8 mouse cellular contexts compared by ENCODE assay signal in genomic region chr19:40511100-40511439, GRCm38 (mm10). TPM values are rescaled to one million over a fixed set of nuclear protein-coding genes. Genes with fewer than 3 reads are reported as not detected.
DNase-seq lines count a peak whose midpoint lies in the region; ATAC-seq and TF ChIP-seq lines count a peak whose summit lies in the region.

No protein-coding gene starts in this region.

- ATAC-seq in heart, embryonic 12.5 days (ENCODE audit: insufficient number of reproducible peaks, low FRiP score): no peak
- no peak for ATAC-seq in forebrain, embryonic 14.5 days
- ATAC-seq in liver, embryonic 15.5 days (ENCODE audit: insufficient read depth): no peak

- H3K9ac ChIP-seq in heart, embryonic 12.5 days: peak overlapping the region; percentile 36; the same call in 1 of the 2 replicates
- 0 out of 2 replicates have a peak overlapping the region, but pooled peaks have one; percentile 37 for H3K9ac ChIP-seq in forebrain, embryonic 14.5 days (ENCODE audit: low read length)
- 0 out of 2 replicates have a peak overlapping the region, but pooled peaks have one; percentile 92 for H3K9ac ChIP-seq in liver, embryonic 15.5 days

- H3K27me3 ChIP-seq in heart, embryonic 12.5 days (replicated peaks): no peaks in the 10 kb centered on the region
- H3K27me3 ChIP-seq in E14TG2a.4 (ENCODE audit: insufficient read depth, low read length): no peaks in the 10 kb centered on the region
- H3K27me3 ChIP-seq in forebrain, embryonic 14.5 days (replicated peaks; ENCODE audit: control insufficient read depth, insufficient read depth, low read length): no peaks in the 10 kb centered on the region
- H3K27me3 ChIP-seq in liver, embryonic 15.5 days: no peaks in the 10 kb centered on the region

- peak overlapping the region; percentile 89 for H3K4me2 ChIP-seq in heart, embryonic 12.5 days
- peak overlapping the region; percentile 71 for H3K4me2 ChIP-seq in forebrain, embryonic 14.5 days (ENCODE audit: low read length)
- peak overlapping the region; percentile 81 for H3K4me2 ChIP-seq in liver, embryonic 15.5 days

- peaks cover 8% of the 10 kb centered on the region; the same call in 1 of the 2 replicates for H3K36me3 ChIP-seq in heart, embryonic 12.5 days
- H3K36me3 ChIP-seq in E14TG2a.4 (ENCODE audit: insufficient read depth, low read length): no peaks in the 10 kb centered on the region
- no peaks in the 10 kb centered on the region for H3K36me3 ChIP-seq in forebrain, embryonic 14.5 days (ENCODE audit: control insufficient read depth, insufficient read depth, low read length)
- no peaks in the 10 kb centered on the region for H3K36me3 ChIP-seq in liver, embryonic 15.5 days (replicated peaks)

- no peak for DNase-seq in heart, postnatal 36 days
- no peak for DNase-seq in forebrain, embryonic 14.5 days (ENCODE audit: low spot score)
- DNase-seq in kidney, adult 8-10 months: no peak
- no peak for DNase-seq in adrenal gland, postnatal 25 days
- no peak for DNase-seq in kidney, postnatal 14 days

- WGBS in heart, embryonic 12.5 days: 71% methylated on average over 8 of the region's 8 CpGs
- 69% methylated on average over 8 of the region's 8 CpGs for WGBS in forebrain, embryonic 14.5 days
- 69% methylated on average over 8 of the region's 8 CpGs for WGBS in liver, embryonic 15.5 days (ENCODE audit: insufficient replicate concordance)

- H3K4me3 ChIP-seq in heart, embryonic 12.5 days: no peak overlapping the region
- peak overlapping the region; percentile 95; the same call in 1 of the 2 replicates for H3K4me3 ChIP-seq in E14TG2a.4 (replicated peaks; ENCODE audit: low read length)
- no peak overlapping the region; the same call in 1 of the 2 replicates for H3K4me3 ChIP-seq in forebrain, embryonic 14.5 days (ENCODE audit: low read depth, low read length)
- H3K4me3 ChIP-seq in liver, embryonic 15.5 days (replicated peaks): peak overlapping the region; percentile 82

- H3K4me1 ChIP-seq in heart, embryonic 12.5 days (replicated peaks): peaks cover 36% of the 10 kb centered on the region
- peaks cover 63% of the 10 kb centered on the region for H3K4me1 ChIP-seq in E14TG2a.4 (replicated peaks; ENCODE audit: low read depth, low read length)
- peaks cover 12% of the 10 kb centered on the region for H3K4me1 ChIP-seq in forebrain, embryonic 14.5 days (ENCODE audit: control insufficient read depth, insufficient read depth, low read length)
- H3K4me1 ChIP-seq in liver, embryonic 15.5 days (replicated peaks): peaks cover 61% of the 10 kb centered on the region

- intact Hi-C loops in heart, postnatal 36 days (cut with DNase I): loop anchor here (2.0 to 5.0 kb wide), 2 partner anchors 34 kb away; no protein-coding TSS in a partner anchor

- H3K27ac ChIP-seq in heart, embryonic 12.5 days (ENCODE audit: poor library complexity, severe bottlenecking): no peak overlapping the region
- no peak overlapping the region for H3K27ac ChIP-seq in forebrain, embryonic 14.5 days (ENCODE audit: low read depth, low read length)
- peak overlapping the region; percentile 98 for H3K27ac ChIP-seq in liver, embryonic 15.5 days (replicated peaks)

- H3K9me3 ChIP-seq in heart, embryonic 12.5 days (replicated peaks): no peaks in the 10 kb centered on the region
- no peaks in the 10 kb centered on the region for H3K9me3 ChIP-seq in E14TG2a.4 (ENCODE audit: low read length)
- H3K9me3 ChIP-seq in forebrain, embryonic 14.5 days (replicated peaks; ENCODE audit: control insufficient read depth, low read length): no peaks in the 10 kb centered on the region
- no peaks in the 10 kb centered on the region for H3K9me3 ChIP-seq in liver, embryonic 15.5 days (replicated peaks)

- TF ChIP-seq CTCF in E14TG2a.4 (conservative IDR thresholded peaks at IDR 0.05; ENCODE audit: low read length): no peak

RNA-seq across cellular contexts. Expression of gene Sorbs1, which starts 2.5 kb away (rescaled TPM):
- 86.6 and 89.3 TPM in 2 replicates for polyA plus RNA-seq in heart, embryonic 12.5 days (2016; fragmentation: Nextera tagmentation; extraction: Ambion mirVana)
- total RNA-seq in heart, postnatal 36 days (2021): 100 to 1,000 TPM; 766 to 844 TPM
- polyA plus RNA-seq in forebrain, embryonic 14.5 days (2014; fragmentation: Nextera tagmentation; extraction: Ambion mirVana): 61.1 and 83.9 TPM in 2 replicates
- 34.9 and 36.7 TPM in 2 replicates for polyA plus RNA-seq in liver, embryonic 15.5 days (2015; fragmentation: Nextera tagmentation; extraction: Ambion mirVana)
- 66.4 and 76.7 TPM in 2 replicates for total RNA-seq in adrenal gland, postnatal 25 days (2021)

Comparison
In these comparisons a context has a peak if more than half of its experiments do, and no peak if none do; other contexts are left out.
1. H3K4me3 ChIP-seq: peak in E14TG2a.4 (single experiment) and liver, embryonic 15.5 days (single experiment); none in heart, embryonic 12.5 days (single experiment) and forebrain, embryonic 14.5 days (single experiment).
2. H3K9ac ChIP-seq: peak in every context shown above with its lines; median percentile 92 in liver, embryonic 15.5 days; 37 in forebrain, embryonic 14.5 days; 36 in heart, embryonic 12.5 days.
3. Peak in every context shown above with its lines, with median percentiles within 50 percentile points of each other: H3K4me2 ChIP-seq.